Mouse (Mus musculus): ENCODE measurements around the gene Rtl5. TPM values are rescaled to one million over a fixed set of nuclear protein-coding genes. Genes with fewer than 3 reads are reported as not detected.

The Rtl5 gene
- polyA plus RNA-seq, 1 experiment: 0.15 TPM

DNA sequence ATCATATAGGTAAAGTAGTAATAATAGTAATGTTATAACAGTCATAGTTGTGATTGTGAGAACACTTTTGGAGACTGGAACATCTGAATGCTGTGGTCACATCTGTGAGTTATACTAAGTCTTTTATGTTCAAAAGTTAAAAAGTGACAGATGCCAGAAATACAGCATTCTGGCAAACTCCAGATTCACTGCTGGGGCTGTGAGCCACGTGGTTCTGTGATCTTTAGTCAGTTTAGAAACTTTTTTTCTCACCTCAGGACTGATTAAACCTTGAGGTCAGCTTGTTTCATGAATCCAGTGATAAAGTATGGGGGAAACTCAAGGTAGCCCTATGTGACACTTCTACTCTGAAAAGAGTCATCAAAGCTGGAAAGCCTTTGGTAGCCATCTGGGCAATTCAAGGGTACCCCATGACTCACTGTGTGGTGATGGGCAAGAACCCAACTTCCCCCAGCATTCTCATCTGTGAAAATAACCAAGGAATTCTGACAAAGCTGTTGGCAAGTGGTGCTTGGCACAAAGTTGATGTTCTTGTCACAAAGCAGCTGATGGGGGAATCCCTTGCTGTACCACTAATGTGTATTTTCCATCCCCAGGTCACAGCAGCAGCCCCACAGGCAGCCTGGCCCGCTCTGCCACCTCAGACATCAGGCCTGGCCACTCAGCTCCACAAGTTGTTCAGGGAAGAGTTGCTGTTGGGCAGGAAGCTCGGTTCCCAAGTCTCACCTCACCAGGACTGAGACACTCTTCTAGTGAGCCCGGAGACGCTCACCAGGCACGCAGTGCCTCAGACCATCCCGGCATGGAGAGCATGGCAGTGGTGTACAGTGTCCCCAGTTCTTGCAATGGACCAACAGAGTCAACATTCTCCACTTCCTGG is 6.0 kb upstream of the Rtl5 start:
- TF ChIP-seq FOSL1 (IDR thresholded peaks at IDR 0.05; ENCODE audit: insufficient read depth, low read length, poor library complexity, severe bottlenecking): no peak
- no peak for TF ChIP-seq MAX (IDR thresholded peaks at IDR 0.05)
- TF ChIP-seq CTCF (IDR thresholded peaks at IDR 0.05; ENCODE audit: control insufficient read depth, insufficient read depth, insufficient read length): no peak
- TF ChIP-seq CEBPB (IDR thresholded peaks at IDR 0.05; ENCODE audit: low read depth): no peak
- no peak for TF ChIP-seq MYOD1 (IDR thresholded peaks at IDR 0.05; ENCODE audit: control insufficient read depth, insufficient read length, low read depth)
- no peak for TF ChIP-seq MYOG (IDR thresholded peaks at IDR 0.05; ENCODE audit: control insufficient read depth, extremely low read depth, insufficient read length)
- TF ChIP-seq USF1 (IDR thresholded peaks at IDR 0.05; ENCODE audit: low read depth): no peak
- no peaks in the 10 kb centered on the region for H3K27me3 ChIP-seq (ENCODE audit: control insufficient read depth, insufficient read depth, insufficient read length)
- H3K4me3 ChIP-seq (ENCODE audit: insufficient read depth, poor library complexity, severe bottlenecking): no peak overlapping the region
- H3ac ChIP-seq (ENCODE audit: control insufficient read depth, insufficient read length, low read depth): no peak overlapping the region
- no peaks in the 10 kb centered on the region for H3K36me3 ChIP-seq (ENCODE audit: control insufficient read depth, insufficient read depth)
- no peaks in the 10 kb centered on the region for H3K79me3 ChIP-seq (ENCODE audit: low read depth)
- no peaks in the 10 kb centered on the region for H3K79me2 ChIP-seq (ENCODE audit: control insufficient read depth, insufficient read depth)

DNA sequence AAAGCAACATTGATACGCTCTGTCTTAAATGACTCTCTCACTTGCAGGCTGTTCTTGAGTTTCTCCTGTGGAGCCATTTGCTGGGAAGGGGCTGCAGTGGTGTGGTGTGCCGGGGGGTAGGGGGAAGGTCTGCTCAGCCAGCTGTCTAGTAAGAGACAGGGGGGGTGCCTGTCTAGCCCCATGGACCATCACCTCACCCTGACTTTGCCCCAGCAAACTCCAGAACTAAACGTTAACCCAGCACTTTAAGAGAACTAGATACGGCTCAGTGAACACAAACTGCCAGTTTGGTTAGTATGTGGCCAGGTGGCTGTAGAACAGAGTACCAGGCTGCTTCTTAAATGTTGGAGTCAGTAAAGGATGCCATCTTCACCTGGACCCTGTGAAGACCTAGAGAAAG is 4.1 kb upstream of the Rtl5 start:
- H3ac ChIP-seq (ENCODE audit: control insufficient read depth, insufficient read length, low read depth): no peak overlapping the region
- no peaks in the 10 kb centered on the region for H3K36me3 ChIP-seq (ENCODE audit: control insufficient read depth, insufficient read depth)
- H3K79me2 ChIP-seq (ENCODE audit: control insufficient read depth, insufficient read depth): no peaks in the 10 kb centered on the region
- TF ChIP-seq FOSL1 (IDR thresholded peaks at IDR 0.05; ENCODE audit: insufficient read depth, low read length, poor library complexity, severe bottlenecking) (no peak), USF1 (IDR thresholded peaks at IDR 0.05; ENCODE audit: low read depth) (no peak), MYOG (IDR thresholded peaks at IDR 0.05; ENCODE audit: control insufficient read depth, extremely low read depth, insufficient read length) (no peak), MYOD1 (IDR thresholded peaks at IDR 0.05; ENCODE audit: control insufficient read depth, insufficient read length, low read depth) (no peak), MAX (IDR thresholded peaks at IDR 0.05) (no peak), CEBPB (IDR thresholded peaks at IDR 0.05; ENCODE audit: low read depth) (no peak), CTCF (IDR thresholded peaks at IDR 0.05; ENCODE audit: control insufficient read depth, insufficient read depth, insufficient read length) (no peak)
- H3K79me3 ChIP-seq (ENCODE audit: low read depth): no peaks in the 10 kb centered on the region
- no peaks in the 10 kb centered on the region for H3K27me3 ChIP-seq (ENCODE audit: control insufficient read depth, insufficient read depth, insufficient read length)
- H3K4me3 ChIP-seq (ENCODE audit: insufficient read depth, poor library complexity, severe bottlenecking): no peak overlapping the region

DNA sequence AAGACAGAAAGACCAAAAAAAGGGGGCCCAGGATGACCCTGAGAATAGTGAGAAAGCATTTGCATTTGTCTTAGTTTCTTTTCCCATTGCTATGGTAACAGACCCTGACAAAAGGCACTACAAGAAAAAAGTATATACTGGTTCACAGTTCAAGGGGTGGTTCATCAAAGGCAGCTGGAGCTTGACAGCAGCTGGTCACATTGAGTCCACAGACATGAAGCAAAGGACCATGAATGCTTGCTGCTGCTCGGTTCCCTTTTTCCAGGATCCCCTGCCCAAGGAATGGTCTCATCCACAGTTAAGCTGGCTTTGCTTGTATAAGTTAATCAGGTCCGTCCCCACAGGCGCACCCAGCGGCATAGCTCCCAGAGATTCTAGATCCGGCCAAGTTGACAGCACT is 3.3 kb upstream of the Rtl5 start:
- Histone ChIP-seq H3K36me3 (ENCODE audit: control insufficient read depth, insufficient read depth) (no peaks in the 10 kb centered on the region), H3K4me3 (ENCODE audit: insufficient read depth, poor library complexity, severe bottlenecking) (no peak overlapping the region), H3K79me2 (ENCODE audit: control insufficient read depth, insufficient read depth) (no peaks in the 10 kb centered on the region), H3ac (ENCODE audit: control insufficient read depth, insufficient read length, low read depth) (no peak overlapping the region), H3K79me3 (ENCODE audit: low read depth) (no peaks in the 10 kb centered on the region), H3K27me3 (ENCODE audit: control insufficient read depth, insufficient read depth, insufficient read length) (no peaks in the 10 kb centered on the region)
- TF ChIP-seq FOSL1 (IDR thresholded peaks at IDR 0.05; ENCODE audit: insufficient read depth, low read length, poor library complexity, severe bottlenecking): no peak
- no peak for TF ChIP-seq USF1 (IDR thresholded peaks at IDR 0.05; ENCODE audit: low read depth)
- no peak for TF ChIP-seq CEBPB (IDR thresholded peaks at IDR 0.05; ENCODE audit: low read depth)
- no peak for TF ChIP-seq MYOG (IDR thresholded peaks at IDR 0.05; ENCODE audit: control insufficient read depth, extremely low read depth, insufficient read length)
- TF ChIP-seq MYOD1 (IDR thresholded peaks at IDR 0.05; ENCODE audit: control insufficient read depth, insufficient read length, low read depth): no peak
- no peak for TF ChIP-seq CTCF (IDR thresholded peaks at IDR 0.05; ENCODE audit: control insufficient read depth, insufficient read depth, insufficient read length)
- no peak for TF ChIP-seq MAX (IDR thresholded peaks at IDR 0.05)

DNA sequence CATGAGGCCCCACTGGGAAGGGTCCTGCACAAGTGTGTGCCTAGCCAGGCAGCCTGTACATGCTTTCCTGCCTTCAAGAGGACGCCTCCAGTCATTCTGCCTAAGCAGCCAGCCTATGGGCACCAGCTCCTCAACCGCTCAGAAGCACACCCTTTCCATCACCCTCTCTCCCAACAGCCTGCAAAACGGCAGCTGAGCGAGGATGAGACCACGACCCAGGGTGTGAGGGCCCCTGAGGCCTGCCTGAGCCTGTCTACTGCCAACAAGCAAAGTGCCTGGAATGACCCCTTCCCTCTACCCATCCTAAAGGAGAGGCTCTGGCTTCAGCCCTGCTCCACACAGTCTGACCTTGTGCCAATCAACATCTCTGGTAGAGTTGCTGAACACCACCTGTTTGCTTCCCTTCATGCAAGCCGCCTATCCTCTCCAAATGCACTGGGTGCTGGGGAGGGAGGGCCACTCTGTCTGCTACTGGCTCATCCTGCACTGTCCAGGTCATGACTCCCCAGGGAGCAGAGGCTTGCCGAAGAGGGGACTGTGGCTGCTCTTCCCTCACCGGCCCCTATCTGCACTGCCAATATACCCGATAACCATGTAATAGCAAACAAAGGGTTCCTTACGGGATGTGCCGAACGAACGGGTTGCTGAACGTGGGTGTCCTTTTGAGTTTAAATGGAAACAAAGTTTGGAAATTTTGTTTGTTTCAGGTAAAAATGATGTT is 2.7 kb upstream of the Rtl5 start:
- Histone ChIP-seq H3K36me3 (ENCODE audit: control insufficient read depth, insufficient read depth) (no peaks in the 10 kb centered on the region), H3K27me3 (ENCODE audit: control insufficient read depth, insufficient read depth, insufficient read length) (no peaks in the 10 kb centered on the region), H3K4me3 (ENCODE audit: insufficient read depth, poor library complexity, severe bottlenecking) (no peak overlapping the region), H3K79me2 (ENCODE audit: control insufficient read depth, insufficient read depth) (no peaks in the 10 kb centered on the region), H3K79me3 (ENCODE audit: low read depth) (no peaks in the 10 kb centered on the region), H3ac (ENCODE audit: control insufficient read depth, insufficient read length, low read depth) (no peak overlapping the region)
- TF ChIP-seq MYOG (IDR thresholded peaks at IDR 0.05; ENCODE audit: control insufficient read depth, extremely low read depth, insufficient read length) (no peak), CEBPB (IDR thresholded peaks at IDR 0.05; ENCODE audit: low read depth) (no peak), MYOD1 (IDR thresholded peaks at IDR 0.05; ENCODE audit: control insufficient read depth, insufficient read length, low read depth) (no peak), CTCF (IDR thresholded peaks at IDR 0.05; ENCODE audit: control insufficient read depth, insufficient read depth, insufficient read length) (no peak), MAX (IDR thresholded peaks at IDR 0.05) (no peak), USF1 (IDR thresholded peaks at IDR 0.05; ENCODE audit: low read depth) (no peak), FOSL1 (IDR thresholded peaks at IDR 0.05; ENCODE audit: insufficient read depth, low read length, poor library complexity, severe bottlenecking) (no peak)

DNA sequence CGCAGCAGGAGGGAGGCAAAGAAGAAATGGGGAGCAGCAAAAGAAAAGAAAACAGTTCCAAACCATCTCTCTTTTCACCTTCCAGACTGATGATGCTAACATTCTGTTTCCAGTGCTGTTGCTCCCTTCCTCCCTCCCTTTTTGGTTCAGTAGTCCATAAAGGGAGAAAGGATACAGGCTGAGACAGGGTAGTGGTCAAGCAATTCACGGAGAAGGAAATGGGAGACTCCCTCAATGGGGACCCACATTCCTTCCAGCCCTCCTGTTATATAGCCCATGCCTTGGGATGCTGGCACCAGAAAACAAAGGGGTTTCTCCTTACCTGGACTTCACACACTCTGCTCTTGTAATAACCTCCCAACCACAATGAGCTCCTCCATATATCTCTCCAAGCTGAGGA is 413 bp upstream of the Rtl5 start:
- H3K4me3 ChIP-seq (ENCODE audit: insufficient read depth, poor library complexity, severe bottlenecking): no peak overlapping the region
- no peak for TF ChIP-seq MYOD1 (IDR thresholded peaks at IDR 0.05; ENCODE audit: control insufficient read depth, insufficient read length, low read depth)
- TF ChIP-seq MYOG (IDR thresholded peaks at IDR 0.05; ENCODE audit: control insufficient read depth, extremely low read depth, insufficient read length): no peak
- no peak for TF ChIP-seq USF1 (IDR thresholded peaks at IDR 0.05; ENCODE audit: low read depth)
- TF ChIP-seq MAX (IDR thresholded peaks at IDR 0.05): no peak
- no peak for TF ChIP-seq FOSL1 (IDR thresholded peaks at IDR 0.05; ENCODE audit: insufficient read depth, low read length, poor library complexity, severe bottlenecking)
- TF ChIP-seq CTCF (IDR thresholded peaks at IDR 0.05; ENCODE audit: control insufficient read depth, insufficient read depth, insufficient read length): no peak
- TF ChIP-seq CEBPB (IDR thresholded peaks at IDR 0.05; ENCODE audit: low read depth): no peak
- no peaks in the 10 kb centered on the region for H3K79me2 ChIP-seq (ENCODE audit: control insufficient read depth, insufficient read depth)
- no peaks in the 10 kb centered on the region for H3K79me3 ChIP-seq (ENCODE audit: low read depth)
- no peaks in the 10 kb centered on the region for H3K27me3 ChIP-seq (ENCODE audit: control insufficient read depth, insufficient read depth, insufficient read length)
- H3K36me3 ChIP-seq (ENCODE audit: control insufficient read depth, insufficient read depth): no peaks in the 10 kb centered on the region
- no peak overlapping the region for H3ac ChIP-seq (ENCODE audit: control insufficient read depth, insufficient read length, low read depth)

Data from C2C12 (cell line).